Mouse (Mus musculus) CD4-positive helper T cell, adult 2 months (primary cell): ENCODE data around the gene Zfp719.

ENCODE experiments used
- DNase-seq: peaks from one replicate; pipeline ENCODE4 v3.0.0-alpha.2; 2012; ENCODE audit warnings: low read depth, missing footprints, low spot score

Zfp719 gene

DNA sequence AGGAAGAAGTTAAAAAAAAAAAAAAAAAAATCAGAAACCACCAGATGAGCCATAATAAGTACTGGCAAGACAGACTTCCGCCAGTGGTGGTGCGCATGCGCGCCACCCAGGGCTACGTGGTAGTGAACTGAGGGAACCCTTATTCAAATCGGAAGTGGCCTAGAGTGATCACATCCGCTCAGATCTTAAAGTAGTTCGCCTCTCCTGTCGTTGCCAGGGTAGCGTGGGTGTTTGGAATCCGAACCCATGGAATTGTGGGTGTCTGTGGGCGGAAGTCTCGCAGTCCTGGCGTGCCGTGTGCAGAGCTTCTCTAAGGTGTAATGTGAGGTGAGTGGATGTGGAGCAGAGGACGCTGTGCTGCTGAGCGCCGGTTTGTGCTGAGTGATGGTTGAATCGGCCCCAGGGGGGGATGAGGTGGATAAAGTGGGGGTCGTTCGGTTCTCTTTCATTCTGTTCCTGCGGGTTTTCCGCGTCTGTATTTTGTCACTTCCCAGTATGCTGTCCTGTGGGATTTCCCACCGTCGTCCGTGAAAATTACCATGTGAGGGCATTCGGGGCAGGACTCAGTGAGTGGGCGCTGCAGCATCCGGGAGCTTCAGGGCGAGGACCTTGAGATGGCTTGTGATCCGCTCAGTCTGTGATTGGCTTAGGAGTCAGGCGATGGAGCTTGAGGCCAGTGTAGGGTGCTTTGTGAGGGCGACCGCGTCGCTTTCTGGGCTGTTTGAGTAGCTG lies at the start of gene Zfp719:
Gene Zfp719 (plus strand): TSS at position 171 of the 732 bp plus-strand sequence.
- DNase-seq, result peak; percentile 99

GRCm38 (mm10) chr7:43530216-43530785 lies 49.1 kb upstream of the Zfp719 start:
- no peak for DNase-seq

GRCm38 (mm10) chr7:43532936-43533505 lies 46.4 kb upstream of the Zfp719 start:
- DNase-seq, result no peak

DNA sequence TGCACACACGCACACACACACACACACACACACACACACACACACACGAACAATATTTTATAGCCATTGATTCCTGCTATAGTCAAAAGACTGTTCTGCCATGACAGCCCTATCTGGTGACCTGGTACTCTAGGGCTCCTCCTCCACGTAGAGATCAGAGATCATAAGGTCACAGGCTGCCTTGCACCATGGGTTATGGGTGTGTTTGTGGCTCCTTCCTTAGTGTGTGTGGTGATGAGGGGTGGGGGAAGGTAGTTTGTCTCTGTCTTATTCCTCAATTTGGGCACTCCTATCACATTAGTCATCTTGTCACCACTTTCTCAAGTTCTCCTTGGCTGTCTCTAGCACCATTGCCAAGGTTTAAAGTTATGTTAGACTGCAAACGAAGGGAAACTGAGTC lies 40.9 kb upstream of the Zfp719 start:
- no peak for DNase-seq

DNA sequence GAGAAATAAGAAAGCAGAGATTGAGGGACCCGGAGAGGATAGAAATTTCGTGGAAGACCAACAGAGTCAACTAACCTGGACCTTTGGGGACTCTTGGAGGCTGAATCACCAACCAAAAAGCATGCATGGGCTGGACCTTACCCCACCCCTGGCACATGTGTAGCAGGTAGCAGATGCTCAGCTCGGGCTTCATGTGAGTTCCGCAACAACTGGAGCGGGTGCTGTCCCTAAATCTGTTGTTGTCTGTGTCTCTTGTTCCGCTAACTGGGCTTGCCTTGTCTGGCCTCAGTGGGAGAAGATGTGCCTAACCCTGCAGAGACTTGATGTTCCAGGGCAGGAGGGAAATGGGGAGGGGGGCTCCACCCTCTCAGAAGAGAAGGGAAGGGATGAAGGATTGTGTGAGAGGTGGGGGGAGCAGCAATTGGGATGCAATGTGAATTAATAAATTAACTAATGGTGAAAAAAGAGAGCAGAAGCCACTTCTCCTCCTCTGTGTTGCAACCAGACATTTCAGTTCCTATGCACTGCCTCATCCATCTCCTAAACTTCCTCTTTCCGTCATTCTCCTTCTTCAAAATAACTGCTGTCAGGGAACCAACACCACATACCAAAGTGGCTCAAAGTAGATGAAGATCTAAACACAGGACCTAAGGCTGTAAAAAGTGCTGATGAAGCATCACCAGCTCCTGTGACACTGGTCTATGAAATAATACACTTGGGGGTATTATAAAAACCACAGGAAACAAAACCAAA lies 35.0 kb upstream of the Zfp719 start, which contains the start of gene Cd33:
Gene Cd33 (minus strand): TSS at position 204 of the 753 bp plus-strand sequence.
- no peak for DNase-seq

GRCm38 (mm10) chr7:43545656-43546545 lies 33.5 kb upstream of the Zfp719 start:
- no peak for DNase-seq

- DNase-seq, result no peak
These were observed 31.7 kb upstream of the Zfp719 start for GRCm38 (mm10) chr7:43547666-43548065.

- no peak for DNase-seq
These were observed 31.2 kb upstream of the Zfp719 start for GRCm38 (mm10) chr7:43548206-43548605.

- no peak for DNase-seq
These were observed 26.3 kb upstream of the Zfp719 start for GRCm38 (mm10) chr7:43553153-43553552.

- no peak for DNase-seq
These were observed 24.9 kb upstream of the Zfp719 start for GRCm38 (mm10) chr7:43554550-43554949.

DNA sequence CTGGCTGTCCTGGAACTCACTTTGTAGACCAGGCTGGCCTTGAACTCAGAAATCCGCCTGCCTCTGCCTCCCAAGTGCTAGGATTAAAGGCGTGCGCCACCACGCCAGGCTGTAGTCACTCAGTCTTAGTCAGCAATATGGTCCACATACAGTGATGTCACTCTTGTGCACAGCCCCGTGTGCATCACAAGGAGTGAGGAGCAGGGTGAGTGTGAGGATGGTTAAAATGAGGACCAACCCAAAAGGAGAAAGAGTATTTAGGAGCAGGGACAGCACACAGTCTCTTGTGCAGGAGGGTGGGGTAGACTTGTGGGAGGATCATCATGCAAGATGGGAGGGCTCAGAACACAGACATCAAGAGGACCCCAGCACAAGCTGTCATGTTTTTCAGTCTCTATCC lies 24.1 kb upstream of the Zfp719 start:
- DNase-seq, result no peak

GRCm38 (mm10) chr7:43556901-43557300 lies 22.5 kb upstream of the Zfp719 start:
- no peak for DNase-seq

DNA sequence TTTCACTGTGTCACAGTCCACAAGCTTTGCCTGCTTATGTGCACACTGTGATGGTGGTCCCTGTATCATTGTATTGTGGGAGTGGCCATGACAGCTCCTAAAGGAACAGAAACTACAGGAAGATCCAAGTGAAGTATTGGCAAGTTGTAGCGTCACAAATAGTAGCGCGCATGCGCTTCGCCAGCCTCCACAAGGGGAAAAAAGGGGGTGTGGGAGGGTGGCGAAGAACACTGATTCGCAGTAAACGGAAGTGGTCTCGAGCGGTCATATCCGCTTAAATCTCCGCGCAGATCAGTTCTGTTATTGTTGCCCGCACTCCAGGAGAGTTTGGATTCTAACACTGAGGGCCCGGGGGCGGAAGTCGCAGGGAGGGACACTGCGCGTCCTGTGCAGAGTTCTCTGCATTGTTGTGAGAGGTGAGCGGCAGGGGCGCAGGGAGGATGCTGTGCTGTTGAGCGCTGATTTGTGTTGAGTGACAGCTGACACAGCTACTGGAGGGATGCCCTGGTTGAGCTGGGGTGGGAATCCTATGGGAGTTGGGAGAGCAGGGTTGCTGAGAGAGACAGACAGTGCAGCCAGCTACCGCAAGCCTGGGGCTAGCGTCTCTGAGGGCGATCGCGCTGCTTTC lies 17.3 kb upstream of the Zfp719 start, which contains the start of gene Zfp658:
Gene Zfp658 (plus strand): TSS at position 251 of the 628 bp plus-strand sequence.
- peak; percentile 94 for DNase-seq

DNA sequence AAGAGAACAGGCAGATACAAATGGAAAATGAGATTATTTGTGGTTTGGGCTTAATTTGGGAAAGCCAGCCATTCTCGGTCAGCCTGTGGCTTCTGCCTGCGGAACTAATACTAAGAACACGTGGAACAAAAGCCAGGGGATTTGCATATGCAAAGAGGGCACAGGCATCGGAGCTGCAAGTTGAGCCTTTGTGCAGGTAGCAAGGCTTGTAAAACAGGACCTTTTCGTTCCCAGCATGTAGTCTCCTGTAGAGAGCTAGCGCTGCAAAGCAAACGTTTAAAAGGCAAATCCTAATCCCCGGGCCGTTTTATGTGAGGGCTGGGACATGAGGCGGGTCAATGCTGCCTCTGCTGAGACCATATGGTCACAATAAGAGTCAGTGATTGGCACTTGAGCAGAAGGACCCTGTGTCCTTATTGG lies 16.7 kb upstream of the Zfp719 start:
- peak; percentile 58 for DNase-seq

- peak; percentile 14 for DNase-seq
These were observed 16.1 kb upstream of the Zfp719 start for GRCm38 (mm10) chr7:43563300-43563699.

DNA sequence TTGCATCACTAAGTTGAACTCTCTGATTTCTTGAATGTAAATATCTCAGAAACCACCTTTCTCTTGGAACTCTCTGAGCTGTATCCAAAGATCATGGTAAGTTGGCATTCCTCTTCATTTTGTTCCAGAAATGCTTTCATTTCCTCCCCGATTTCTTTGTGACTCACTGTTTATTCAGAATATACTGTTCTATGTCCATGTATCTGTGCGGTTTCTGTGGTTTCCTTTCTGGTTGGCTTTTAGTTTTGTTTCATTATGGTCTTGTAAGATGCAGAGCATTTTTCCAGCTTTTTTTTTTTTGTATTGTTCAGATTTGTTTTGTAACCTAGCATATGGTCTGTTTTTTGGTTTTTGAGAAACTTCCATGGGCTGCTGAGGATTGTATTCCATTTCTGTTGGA lies 8.2 kb upstream of the Zfp719 start:
- no peak for DNase-seq

GRCm38 (mm10) chr7:43580526-43580925 lies 1.1 kb downstream of the Zfp719 start:
- DNase-seq, result no peak

- no peak for DNase-seq
These were observed 5.4 kb downstream of the Zfp719 start for GRCm38 (mm10) chr7:43584790-43585189.

DNA sequence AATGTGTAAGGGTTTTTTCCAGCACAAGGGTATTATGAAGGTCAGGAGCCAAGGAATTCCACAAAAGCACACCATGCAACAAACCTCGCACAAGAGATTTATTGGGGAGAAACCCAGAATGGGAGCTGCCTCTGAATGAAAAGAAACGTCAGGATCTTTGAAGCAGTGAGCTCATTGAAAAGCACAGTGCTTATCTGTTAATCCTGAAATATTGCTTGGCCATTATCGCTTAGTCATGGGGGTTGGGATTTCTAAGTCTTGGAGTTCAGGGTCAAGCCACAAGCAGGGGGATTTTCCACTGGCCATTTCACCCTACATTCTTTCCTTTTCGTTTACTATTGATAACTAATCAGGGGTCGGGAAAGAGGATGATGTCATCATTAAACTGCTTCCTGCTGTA lies 22.5 kb downstream of the Zfp719 start:
- no peak for DNase-seq

GRCm38 (mm10) chr7:43606896-43607742 lies 27.7 kb downstream of the Zfp719 start, which contains the start of gene Zfp819:
Zfp819 (plus strand) TSS chr7:43607169.
- DNase-seq, result peak; percentile 59
